ENCODE assay signal across 8 mouse cellular contexts in genomic region chr9:27325920-27326319, GRCm38 (mm10). TPM values are rescaled to one million over a fixed set of nuclear protein-coding genes. Genes with fewer than 3 reads are reported as not detected.
A peak's percentile ranks its signal among the peaks of the same experiment; 100 is the strongest.
DNase-seq lines count a peak whose midpoint lies in the region; ATAC-seq and TF ChIP-seq lines count a peak whose summit lies in the region.

No protein-coding gene starts in this region.

- H3K27me3 ChIP-seq in heart, adult 2 months (ENCODE audit: control insufficient read depth, insufficient read depth, low read length): no peaks in the 10 kb centered on the region
- H3K27me3 ChIP-seq in midbrain, embryonic 11.5 days (ENCODE audit: control insufficient read depth, insufficient read depth, low read length): no peaks in the 10 kb centered on the region

- no peak for TF ChIP-seq POLR2A in heart, adult 2 months (IDR thresholded peaks at IDR 0.05; ENCODE audit: insufficient read depth, low read depth, low read length)

- H3K79me2 ChIP-seq in heart, adult 2 months (replicated peaks; ENCODE audit: control insufficient read depth, insufficient read depth, low read length): no peaks in the 10 kb centered on the region

- no peak overlapping the region for H3K4me3 ChIP-seq in heart, adult 2 months
- no peak overlapping the region for H3K4me3 ChIP-seq in gastrocnemius, adult 2 months
- H3K4me3 ChIP-seq in midbrain, embryonic 11.5 days (ENCODE audit: low read depth, low read length): no peak overlapping the region

- H3K4me2 ChIP-seq in midbrain, embryonic 11.5 days: no peak overlapping the region

- 0 out of 2 replicates have a peak, but pooled peaks have one; percentile 44 for TF ChIP-seq EP300 in heart, adult 2 months (IDR thresholded peaks at IDR 0.05; ENCODE audit: insufficient read depth, low read depth, low read length)

- H3K9me3 ChIP-seq in midbrain, embryonic 11.5 days (ENCODE audit: control insufficient read depth, low read length): no peaks in the 10 kb centered on the region

- no peaks in the 10 kb centered on the region for H3K36me3 ChIP-seq in heart, adult 2 months (ENCODE audit: control insufficient read depth, insufficient read depth, low read length)
- H3K36me3 ChIP-seq in midbrain, embryonic 11.5 days (ENCODE audit: control insufficient read depth, insufficient read depth, low read length): 0 out of 2 replicates have a peak, but pooled peaks cover 2% of the 10 kb centered on the region

- peak; percentile 44; the same call in 1 of the 2 replicates for ATAC-seq in midbrain, embryonic 11.5 days (ENCODE audit: low FRiP score)
- ATAC-seq in megakaryocyte-erythroid progenitor cell, adult 5-6 weeks (replicated peaks; ENCODE audit: low FRiP score, low TSS enrichment, poor library complexity, severe bottlenecking): no peak

- no peaks in the 10 kb centered on the region for H3K4me1 ChIP-seq in heart, adult 2 months (ENCODE audit: control insufficient read depth, insufficient read depth, low read length)
- no peaks in the 10 kb centered on the region for H3K4me1 ChIP-seq in midbrain, embryonic 11.5 days (ENCODE audit: control insufficient read depth, insufficient read depth, low read length)

- 52% methylated on average over 2 of the region's 2 CpGs for WGBS in heart, adult 2 months
- WGBS in midbrain, embryonic 11.5 days: 47% methylated on average over 2 of the region's 2 CpGs

- peak; percentile 37 to 57 for DNase-seq in heart, adult 2 months
- no peak for DNase-seq in heart, postnatal 25 days (ENCODE audit: low spot score)
- DNase-seq in ES-CJ7 (ENCODE audit: low read depth, low spot score): peak; percentile 64
- DNase-seq in cerebellum, adult 8-10 months: peak; percentile 87
- peak; percentile 45 for DNase-seq in gastrocnemius, adult 2 months
- peak; percentile 47 to 88 for DNase-seq in layer of hippocampus, adult 18-20 months (ENCODE audit: low spot score in 2 of 2)
- DNase-seq in midbrain, embryonic 11.5 days (ENCODE audit: low spot score, missing footprints): peak; percentile 93

- no peak overlapping the region for H3K27ac ChIP-seq in heart, adult 2 months
- H3K27ac ChIP-seq in gastrocnemius, adult 2 months: no peak overlapping the region
- H3K27ac ChIP-seq in midbrain, embryonic 11.5 days (ENCODE audit: low read depth, low read length): no peak overlapping the region

- peak; percentile 95; the same call in 1 of the 2 replicates for TF ChIP-seq CTCF in heart, adult 2 months (IDR thresholded peaks at IDR 0.05)
- TF ChIP-seq CTCF in gastrocnemius, adult 2 months (IDR thresholded peaks at IDR 0.05): peak; percentile 95

- H3K9ac ChIP-seq in heart, adult 2 months (ENCODE audit: low read depth, low read length): no peak overlapping the region
- H3K9ac ChIP-seq in midbrain, embryonic 11.5 days (ENCODE audit: low read length): no peak overlapping the region

- intact Hi-C loops in heart, adult 2 months (cut with DNase I): loop anchor here (5.0 to 10.0 kb wide), 4 partner anchors 149 to 254 kb away; no protein-coding TSS in a partner anchor
- intact Hi-C loops in heart, postnatal 25 days (cut with DNase I): loop anchor here (2.0 to 5.0 kb wide), 4 partner anchors 39 to 254 kb away; no protein-coding TSS in a partner anchor
- intact Hi-C loops in gastrocnemius, adult 2 months (cut with DNase I): loop anchor here (1.0 kb wide), 1 partner anchor 221 kb away; no protein-coding TSS in a partner anchor

RNA-seq across cellular contexts. Expression of gene Igsf9b, which starts 26.9 kb away (rescaled TPM):
- 1 to 10 TPM; 4.5 to 5.3 TPM for total RNA-seq in heart, adult 2 months (2021)
- 1.7 and 2.3 TPM in 2 replicates for polyA plus RNA-seq in heart, adult 2 months (2012; rRNA removed)
- total RNA-seq in heart, postnatal 25 days (2021): 1 to 10 TPM; 7.2 to 8.6 TPM
- 1 to 10 TPM; 4.0 to 4.3 TPM for total RNA-seq in gastrocnemius, adult 2 months (2021)
- total RNA-seq in layer of hippocampus, adult 18-20 months (2021): 10 to 100 TPM; 20.4 to 20.5 TPM
- 4.2 and 5.2 TPM in 2 replicates for polyA plus RNA-seq in midbrain, embryonic 11.5 days (2014; fragmentation: Nextera tagmentation; extraction: Ambion mirVana)
- not detected in 2 replicates for total RNA-seq in megakaryocyte-erythroid progenitor cell, adult 5-6 weeks (2014; fragmentation: Nextera tagmentation)
- not detected in 2 replicates for total RNA-seq in megakaryocyte-erythroid progenitor cell, adult 5-6 weeks (2017)

Comparison
In these comparisons a context has a peak if more than half of its experiments do, and no peak if none do; other contexts are left out.
1. RNA of gene Igsf9b, which starts 26.9 kb away (total RNA-seq): 20.4 to 20.5 TPM in layer of hippocampus, adult 18-20 months, 7.2 to 8.6 TPM in heart, postnatal 25 days, 4.5 to 5.3 TPM in heart, adult 2 months and 4.0 to 4.3 TPM in gastrocnemius, adult 2 months; not detected in megakaryocyte-erythroid progenitor cell, adult 5-6 weeks; every median in the first group is over 4 times any median in the second.